Mouse (Mus musculus) limb, embryonic 14.5 days (tissue): ENCODE measurements around the gene Doc2g. TPM values are rescaled to one million over a fixed set of nuclear protein-coding genes. Genes with fewer than 3 reads are reported as not detected.

Experiments used
- ATAC-seq: fragments of 200-750 bp; cut with Nextera tagmentation; 2 replicates; pipeline ENCODE4 v1.8.0; 2017; ENCODE audit warnings: low read depth, moderate number of reproducible peaks, moderate TSS enrichment; ENCODE audit not compliant: low FRiP score
- DNase-seq: peaks from one replicate; pipeline ENCODE4 v3.0.0-alpha.2; 2015; ENCODE audit warnings: low spot score
- H3K27ac ChIP-seq: fragments of 300-500 bp; sonication (generic); replicated peaks from 2 replicates; pipeline ENCODE4 v1.5.1; 2014; ENCODE audit warnings: low read depth, mild to moderate bottlenecking, low read length, moderate library complexity, mixed read lengths
- H3K27me3 ChIP-seq: fragments of 300-500 bp; sonication (generic); 2 replicates; pipeline ENCODE4 v1.6.1; 2014; ENCODE audit warnings: low read length, mixed read lengths; ENCODE audit not compliant: control insufficient read depth, insufficient read depth
- H3K36me3 ChIP-seq: fragments of 300-500 bp; sonication (generic); 2 replicates; pipeline ENCODE4 v1.6.1; 2014; ENCODE audit warnings: mild to moderate bottlenecking, low read length, moderate library complexity, mixed read lengths; ENCODE audit not compliant: control insufficient read depth, insufficient read depth
- H3K4me1 ChIP-seq: fragments of 300-500 bp; sonication (generic); 2 replicates; pipeline ENCODE4 v1.6.1; 2014; ENCODE audit warnings: antibody characterized with exemption, low read length, mixed read lengths; ENCODE audit not compliant: control insufficient read depth, insufficient read depth
- H3K4me2 ChIP-seq: fragments of 300-500 bp; sonication (generic); replicated peaks from 2 replicates; pipeline ENCODE4 v1.6.1; 2014; ENCODE audit warnings: low read depth, mild to moderate bottlenecking, low read length, moderate library complexity; ENCODE audit not compliant: severe bottlenecking
- H3K4me3 ChIP-seq: fragments of 300-500 bp; sonication (generic); replicated peaks from 2 replicates; pipeline ENCODE4 v1.5.1; 2014; ENCODE audit warnings: low read length
- H3K9ac ChIP-seq: fragments of 300-500 bp; sonication (generic); 2 replicates; pipeline ENCODE4 v1.6.1; 2014; ENCODE audit warnings: mild to moderate bottlenecking, low read depth, low read length, moderate library complexity; ENCODE audit not compliant: severe bottlenecking
- H3K9me3 ChIP-seq: fragments of 300-500 bp; sonication (generic); 2 replicates; pipeline ENCODE4 v1.6.1; 2016; ENCODE audit warnings: low read length; ENCODE audit not compliant: control insufficient read depth
- POLR2A ChIP-seq: fragments of 200-500 bp; IDR thresholded peaks from 2 replicates; pipeline ENCODE4 v1.8.0; 2012; ENCODE audit warnings: inconsistent platforms, mild to moderate bottlenecking, moderate library complexity, borderline replicate concordance; ENCODE audit not compliant: insufficient read depth, insufficient read length; ENCODE audit errors: extremely low read depth
- WGBS: fragments of 180-500 bp; shearing (Covaris S2); extraction: QIAGEN DNeasy Blood & Tissue Kit; methylation state at CpG from one replicate; pipeline ENCODE4 v1.1.7; 2014; 5-methylcytosine and 5-hydroxymethylcytosine counted together
- polyA plus RNA-seq, 2 experiments: library from polyadenylated mRNA; depleted of rRNA in 1 of 2; stranded (reverse) in 1 of 2; unstranded in 1 of 2; fragments of >200 nt; fragmentation: Nextera tagmentation in 1 of 2; extraction: Ambion mirVana in 1 of 2; gene quantifications; 2 replicates each; pipeline versions ENCODE4 v1.2.1 to v1.2.3; 2012 to 2014

Doc2g gene
- polyA plus RNA-seq, 2 experiments, result 3.4 to 19.6 TPM

DNA sequence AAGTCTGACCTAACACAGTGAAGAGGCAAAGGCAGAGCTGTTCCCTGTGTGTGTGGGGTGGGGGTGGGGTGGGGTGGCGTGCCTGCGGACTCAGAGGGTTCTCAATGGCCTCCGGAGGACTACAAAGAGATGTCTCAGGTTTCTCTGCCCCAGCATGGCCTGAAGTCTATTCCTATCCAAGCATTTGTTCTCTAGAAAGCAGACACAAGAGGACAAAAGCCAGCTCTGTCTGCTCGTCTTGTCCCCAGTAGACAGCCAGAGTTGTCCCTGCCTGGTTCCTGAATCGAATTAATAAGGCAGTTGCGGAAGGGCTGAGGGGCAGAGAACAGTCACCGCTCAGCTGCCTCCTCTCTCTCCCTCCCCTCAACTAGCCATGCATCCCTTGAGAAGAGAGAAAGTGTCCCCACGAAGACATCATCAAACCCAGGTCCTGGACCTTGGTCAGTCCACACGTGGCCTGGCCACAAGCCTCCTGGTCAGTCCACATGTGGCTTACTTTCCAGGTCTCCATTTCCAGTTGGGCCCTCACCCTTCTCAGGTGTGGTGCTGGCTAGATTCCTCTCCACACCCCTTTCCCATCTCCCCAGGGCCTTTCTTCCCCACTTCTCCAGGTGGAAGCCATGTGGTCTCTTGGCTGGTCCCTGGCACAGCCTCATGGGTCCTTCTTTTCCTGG lies 19.4 kb upstream of the Doc2g start:
- no peak overlapping the region for H3K9ac ChIP-seq
- no peak for DNase-seq
- no peak for TF ChIP-seq POLR2A
- no peak for ATAC-seq
- H3K27ac ChIP-seq, result 0 out of 2 replicates have a peak overlapping the region, but pooled peaks have one; percentile 38
- no peak overlapping the region for H3K4me3 ChIP-seq
- 49% methylated on average over 9 of the region's 9 CpGs for WGBS
- H3K36me3 ChIP-seq, result no peaks in the 10 kb centered on the region
- H3K4me2 ChIP-seq, result no peak overlapping the region
- H3K27me3 ChIP-seq, result no peaks in the 10 kb centered on the region
- peaks cover 13% of the 10 kb centered on the region for H3K4me1 ChIP-seq
- peaks cover 1% of the 10 kb centered on the region; the same call in 1 of the 2 replicates for H3K9me3 ChIP-seq

DNA sequence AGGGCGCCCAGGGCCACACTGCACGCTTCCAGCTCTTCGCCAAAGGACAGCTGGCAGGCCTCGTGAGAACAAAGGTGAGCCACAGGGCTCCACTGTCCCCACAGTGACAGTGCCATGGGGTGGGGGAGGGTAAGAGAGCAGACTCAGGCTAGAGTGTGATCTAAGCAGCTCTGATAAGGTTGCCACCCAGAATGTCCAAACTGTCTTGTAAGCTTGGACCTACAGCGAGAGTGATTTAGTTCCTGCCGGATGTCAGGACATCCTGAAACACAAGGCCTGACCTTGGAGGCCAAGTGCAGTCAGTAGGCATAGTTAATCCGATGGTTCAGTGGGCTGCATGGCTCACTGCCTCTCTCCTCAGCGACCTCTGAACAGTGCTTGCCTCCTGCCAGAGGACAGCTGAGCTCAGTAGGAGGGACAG lies 17.8 kb upstream of the Doc2g start:
- no peak for DNase-seq
- no peak overlapping the region for H3K4me2 ChIP-seq
- ATAC-seq, result no peak

DNA sequence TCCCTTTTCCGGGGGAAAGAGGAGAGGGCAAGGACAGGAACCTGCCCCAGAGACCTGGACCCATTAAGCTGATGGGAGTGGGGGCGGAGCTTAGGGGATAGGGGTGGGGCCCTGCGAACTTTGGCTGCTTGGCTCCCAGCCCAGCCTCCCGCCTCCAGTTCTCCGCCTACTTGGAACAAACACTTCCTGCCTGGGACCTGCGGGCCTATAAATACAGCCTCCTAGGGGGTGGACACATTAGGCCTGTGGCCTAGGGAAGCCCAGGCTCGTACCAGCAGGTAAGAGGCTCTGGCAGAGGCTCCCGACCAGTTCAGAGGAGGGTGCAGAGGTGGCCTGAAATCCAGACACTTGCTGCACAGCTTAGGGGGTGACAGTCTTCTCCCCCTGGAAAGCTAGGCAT lies 16.8 kb upstream of the Doc2g start, which contains the start of gene Acy3:
Gene Acy3, plus strand, starts transcription at position 237 of the 400 bp plus-strand sequence.
- Histone ChIP-seq H3K27me3 (no peaks in the 10 kb centered on the region), H3K9me3 (peaks cover 4% of the 10 kb centered on the region; the same call in 1 of the 2 replicates), H3K36me3 (no peaks in the 10 kb centered on the region), H3K4me2 (peak within 1 kb of the TSS; percentile 11; the same call in 1 of the 2 replicates), H3K27ac (no peak within 1 kb of the TSS; the same call in 1 of the 2 replicates), H3K9ac (peak within 1 kb of the TSS; percentile 31; the same call in 1 of the 2 replicates), H3K4me1 (peaks cover 13% of the 10 kb centered on the region), H3K4me3 (no peak within 1 kb of the TSS)
- ATAC-seq, result peak; percentile 76; the same call in 1 of the 2 replicates
- DNase-seq, result peak; percentile 74
- 5% methylated on average over 8 of the region's 8 CpGs for WGBS
- peak; percentile 49; the same call in 1 of the 2 replicates for TF ChIP-seq POLR2A

More for the DNA sequence above, 17.8 kb upstream of the Doc2g start:
- 55% methylated on average over 8 of the region's 8 CpGs for WGBS
- Histone ChIP-seq H3K9me3 (peaks cover 4% of the 10 kb centered on the region; the same call in 1 of the 2 replicates), H3K27ac (no peak overlapping the region), H3K4me3 (no peak overlapping the region), H3K4me1 (peaks cover 13% of the 10 kb centered on the region), H3K27me3 (no peaks in the 10 kb centered on the region), H3K9ac (no peak overlapping the region), H3K36me3 (no peaks in the 10 kb centered on the region)
- TF ChIP-seq POLR2A, result no peak

DNA sequence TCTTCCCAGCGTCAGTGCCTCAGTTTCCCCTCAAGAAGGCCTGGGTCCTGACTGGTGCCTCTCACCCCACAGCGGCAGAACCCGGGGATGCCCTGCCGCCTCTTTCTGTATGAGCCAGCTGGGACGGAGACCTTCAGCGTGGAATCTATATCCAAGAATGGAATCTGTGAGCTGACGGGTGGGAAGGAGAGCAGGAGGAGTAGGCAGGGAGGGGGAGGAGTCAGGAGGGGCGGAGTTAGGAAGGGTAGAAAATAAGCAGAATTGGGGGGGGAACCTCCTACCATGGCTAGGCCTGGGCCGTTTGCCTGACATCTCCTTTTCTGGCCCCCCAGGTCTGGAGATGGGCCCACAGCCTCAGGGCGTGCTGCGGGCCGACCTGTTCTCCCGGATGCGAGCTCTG lies 15.0 kb upstream of the Doc2g start:
- H3K36me3 ChIP-seq, result no peaks in the 10 kb centered on the region
- H3K27ac ChIP-seq, result no peak overlapping the region
- H3K4me1 ChIP-seq, result peaks cover 13% of the 10 kb centered on the region
- no peak overlapping the region for H3K9ac ChIP-seq
- peaks cover 4% of the 10 kb centered on the region; the same call in 1 of the 2 replicates for H3K9me3 ChIP-seq
- TF ChIP-seq POLR2A, result no peak
- no peak for ATAC-seq
- DNase-seq, result no peak
- no peak overlapping the region for H3K4me2 ChIP-seq
- H3K27me3 ChIP-seq, result no peaks in the 10 kb centered on the region
- H3K4me3 ChIP-seq, result no peak overlapping the region
- 89% methylated on average over 14 of the region's 14 CpGs for WGBS

DNA sequence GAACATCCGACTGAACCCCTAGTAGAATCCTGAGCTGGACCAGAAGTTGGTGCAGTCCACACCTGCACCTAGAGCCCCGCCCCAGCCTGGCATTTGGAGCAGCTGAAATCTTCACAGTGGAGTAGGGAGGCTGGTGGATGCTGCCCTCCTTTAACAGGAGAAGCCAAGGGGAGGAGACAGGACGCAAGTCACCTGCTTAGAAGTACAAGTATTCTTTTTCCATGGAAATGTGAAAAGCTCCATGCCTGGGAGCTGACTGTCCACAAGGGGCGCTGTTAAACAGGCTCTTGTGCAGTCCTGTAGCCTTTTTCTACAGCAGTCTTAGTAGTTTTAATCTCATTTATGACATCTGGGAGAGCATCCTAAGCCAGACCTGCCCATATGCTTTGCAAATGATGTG lies 14.4 kb upstream of the Doc2g start:
- Histone ChIP-seq H3K4me1 (peaks cover 13% of the 10 kb centered on the region), H3K4me3 (no peak overlapping the region), H3K36me3 (no peaks in the 10 kb centered on the region), H3K27ac (no peak overlapping the region), H3K4me2 (no peak overlapping the region), H3K9ac (no peak overlapping the region), H3K27me3 (no peaks in the 10 kb centered on the region), H3K9me3 (peaks cover 4% of the 10 kb centered on the region; the same call in 1 of the 2 replicates)
- ATAC-seq, result no peak
- no peak for DNase-seq
- WGBS, result 96% methylated on average over 4 of the region's 4 CpGs
- no peak for TF ChIP-seq POLR2A
